Mouse (Mus musculus): ENCODE results near the gene Ank2.

Ank2 gene

DNA sequence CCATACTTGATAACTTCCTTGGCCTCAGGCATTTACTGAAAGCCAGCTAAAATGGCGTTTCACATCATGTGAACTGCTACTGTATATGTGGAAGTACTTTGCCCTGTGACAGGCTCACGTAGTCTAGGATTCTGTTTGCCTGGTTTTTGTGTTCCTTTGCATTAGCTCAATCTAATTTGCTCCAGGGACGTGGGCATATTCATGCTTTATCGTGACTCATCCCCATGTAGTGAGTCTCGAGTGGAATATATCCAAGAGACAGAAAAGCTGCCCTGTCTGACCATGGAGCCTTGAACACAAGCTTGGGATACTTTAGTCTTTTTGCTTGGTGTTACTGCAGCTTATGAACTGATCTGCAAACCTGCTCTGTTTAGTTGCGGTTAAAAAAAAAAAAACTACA lies 483.6 kb downstream of the Ank2 start:
- no peak for DNase-seq

DNA sequence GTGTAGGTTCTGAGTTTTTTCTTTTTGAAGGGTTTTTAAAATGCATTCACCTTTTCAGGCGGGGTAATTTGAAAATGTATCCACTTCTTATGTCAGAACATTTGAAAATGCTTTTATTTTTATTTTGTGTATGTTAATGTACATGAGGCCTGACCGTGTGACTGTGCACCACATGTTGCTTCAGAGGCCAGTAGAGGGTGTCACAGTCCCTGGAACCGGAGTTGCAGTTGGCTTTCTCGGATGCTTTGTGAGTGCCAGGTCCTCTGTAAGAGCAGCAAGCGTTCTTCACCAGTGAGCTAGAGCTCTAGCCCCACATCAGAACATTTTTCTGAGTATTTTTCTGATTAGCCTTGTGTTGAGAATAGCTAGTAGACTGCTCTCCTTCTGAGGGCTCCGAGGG lies 484.0 kb downstream of the Ank2 start:
- no peak for DNase-seq

GRCm38 (mm10) chr3:127013976-127014375 lies 485.2 kb downstream of the Ank2 start:
- no peak for DNase-seq

DNA sequence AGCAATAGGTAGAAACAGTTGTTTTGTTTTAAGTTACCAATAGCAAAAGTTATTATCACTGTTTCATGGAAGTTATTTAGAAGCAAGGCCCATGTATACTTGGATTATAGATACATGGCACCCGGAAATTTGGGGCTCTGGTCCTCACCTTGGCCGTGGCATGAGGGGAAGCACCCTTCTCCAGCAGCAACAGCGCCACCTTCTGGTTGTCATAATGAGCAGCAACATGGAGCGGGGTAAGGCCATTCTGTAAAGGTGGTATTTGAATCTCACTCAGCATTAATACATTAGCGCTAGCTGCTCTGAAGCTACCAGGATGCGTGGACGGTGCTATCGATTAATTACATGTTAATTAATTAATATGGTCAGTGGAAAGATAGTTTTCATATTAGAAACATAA lies 486.6 kb downstream of the Ank2 start:
- peak; percentile 57 for DNase-seq

DNA sequence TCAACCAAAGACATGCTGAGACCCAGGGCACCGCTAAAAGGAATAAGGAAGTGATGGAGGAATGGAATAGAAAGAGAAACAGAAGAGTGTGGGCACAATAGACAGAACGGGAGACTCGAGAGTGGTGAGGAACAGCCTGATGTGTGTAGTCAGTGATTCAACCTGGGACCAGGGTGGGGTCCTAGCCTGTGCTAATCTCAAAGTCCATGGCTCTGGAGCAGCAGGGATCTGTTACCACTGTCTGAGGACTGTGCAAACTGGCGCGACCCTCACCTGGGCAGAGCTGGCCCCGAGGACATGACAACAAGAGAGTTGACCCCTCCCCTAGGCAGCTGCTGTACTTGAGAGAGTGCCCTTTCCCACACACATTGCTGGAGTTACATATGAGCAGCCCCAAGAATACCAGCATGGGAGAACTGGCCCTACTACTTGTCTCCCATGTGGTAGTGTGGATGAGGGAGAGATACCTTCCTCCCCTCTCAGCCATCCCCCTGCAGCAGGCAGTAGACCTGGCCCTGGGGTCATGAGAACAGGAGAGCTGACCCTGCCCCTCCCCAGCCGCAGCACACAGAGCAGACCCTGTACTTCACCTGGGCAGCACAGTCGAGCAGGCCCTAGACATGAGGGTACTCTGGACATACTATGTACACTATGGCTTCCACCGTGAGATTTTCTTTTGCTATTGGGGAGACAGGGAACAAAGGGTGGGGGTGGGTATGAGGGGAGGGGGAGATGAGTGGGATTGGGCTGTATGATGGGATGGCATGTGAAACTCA lies 493.1 kb downstream of the Ank2 start:
- DNase-seq: no peak

DNA sequence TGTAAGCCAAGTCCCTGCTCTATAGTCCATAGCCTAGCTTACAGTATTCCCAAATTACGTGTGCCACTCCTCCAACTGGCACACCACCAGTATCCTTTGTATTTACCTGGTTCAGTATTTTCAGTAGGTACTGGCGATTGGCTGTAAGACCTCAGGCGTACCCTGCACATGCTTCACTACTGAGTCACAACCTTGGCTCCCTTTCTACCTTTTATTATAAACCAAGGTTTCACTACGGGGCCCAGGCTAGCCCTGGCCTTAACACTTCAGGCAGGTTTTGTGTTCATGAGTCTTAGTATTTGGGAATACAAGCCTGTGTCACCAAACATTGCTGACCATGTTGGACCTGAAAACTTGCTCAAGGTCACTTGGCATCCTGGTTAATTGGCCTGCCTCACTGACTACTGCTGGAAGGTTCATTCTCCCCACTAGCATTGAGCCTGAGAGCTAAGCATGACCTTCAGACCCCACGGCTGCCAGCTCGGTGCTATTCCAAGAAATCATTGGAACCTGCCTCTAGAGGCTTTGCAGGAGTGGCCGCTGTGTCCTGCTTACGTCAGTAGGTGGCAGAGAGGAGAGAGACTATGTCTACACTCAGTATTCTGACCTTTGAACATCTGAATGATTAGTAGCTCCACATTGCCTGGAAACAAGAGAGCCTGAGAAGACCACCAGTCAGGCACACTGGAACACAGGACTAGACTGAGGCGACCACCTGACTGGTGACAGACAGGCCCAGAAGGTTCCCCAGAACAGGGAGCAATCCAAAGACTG lies 494.1 kb downstream of the Ank2 start:
- DNase-seq: no peak

DNA sequence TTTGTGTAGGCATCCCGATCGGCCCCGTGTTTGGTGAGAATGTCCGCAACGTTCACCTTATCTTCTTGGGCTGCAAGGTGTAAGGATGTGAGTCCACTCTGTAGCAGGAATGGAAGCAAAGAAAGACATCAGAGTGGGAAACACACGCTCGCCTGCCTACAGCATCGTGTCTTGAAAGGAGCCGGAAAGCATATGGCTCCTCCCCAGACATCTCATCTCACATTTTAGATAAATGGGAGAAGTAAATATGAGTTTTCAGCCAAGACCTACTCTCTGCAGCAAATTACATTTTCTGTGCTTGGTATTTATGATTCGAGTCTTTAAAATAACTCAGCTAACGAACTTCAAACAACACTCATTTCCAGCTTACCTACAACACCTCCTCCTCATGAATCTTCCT lies 495.2 kb downstream of the Ank2 start:
- DNase-seq: no peak

- DNase-seq: no peak
Measured at GRCm38 (mm10) chr3:126998742-126999112, 500.4 kb downstream of the Ank2 start.

DNA sequence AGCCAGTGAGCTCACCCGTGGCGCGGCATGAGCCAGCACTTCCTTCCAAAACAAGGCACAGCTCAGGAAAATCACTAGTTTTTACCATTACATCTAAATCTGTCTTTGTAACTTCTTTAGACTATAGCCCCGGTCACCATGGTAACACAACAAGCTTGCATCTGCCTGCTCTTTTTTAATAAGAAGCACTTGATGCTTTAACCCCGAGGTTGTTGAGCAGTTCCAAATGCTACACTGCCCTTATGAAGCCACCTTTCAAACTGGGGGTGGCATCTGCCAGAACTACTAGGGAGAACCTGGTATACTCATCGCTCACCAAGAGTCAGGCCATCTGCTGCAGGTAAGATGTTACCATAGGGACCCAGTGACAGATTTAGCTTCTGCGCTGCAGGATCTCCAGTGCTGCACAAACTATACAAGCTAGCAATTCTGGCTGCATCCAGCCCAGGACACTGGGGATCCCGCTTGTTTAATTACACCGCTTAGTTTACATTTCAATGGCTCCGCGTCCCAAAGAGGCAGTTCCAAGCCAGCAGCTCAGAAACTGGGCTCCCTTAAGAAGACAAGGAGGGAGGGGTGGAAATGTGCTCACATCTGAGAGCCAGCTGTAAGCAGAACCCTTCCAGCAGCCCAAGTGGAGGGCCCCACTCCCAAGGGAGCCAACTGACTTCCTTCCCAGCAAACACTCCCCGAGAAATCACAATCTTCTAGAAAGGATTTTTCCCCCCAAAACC lies 501.0 kb downstream of the Ank2 start:
- no peak for DNase-seq

DNA sequence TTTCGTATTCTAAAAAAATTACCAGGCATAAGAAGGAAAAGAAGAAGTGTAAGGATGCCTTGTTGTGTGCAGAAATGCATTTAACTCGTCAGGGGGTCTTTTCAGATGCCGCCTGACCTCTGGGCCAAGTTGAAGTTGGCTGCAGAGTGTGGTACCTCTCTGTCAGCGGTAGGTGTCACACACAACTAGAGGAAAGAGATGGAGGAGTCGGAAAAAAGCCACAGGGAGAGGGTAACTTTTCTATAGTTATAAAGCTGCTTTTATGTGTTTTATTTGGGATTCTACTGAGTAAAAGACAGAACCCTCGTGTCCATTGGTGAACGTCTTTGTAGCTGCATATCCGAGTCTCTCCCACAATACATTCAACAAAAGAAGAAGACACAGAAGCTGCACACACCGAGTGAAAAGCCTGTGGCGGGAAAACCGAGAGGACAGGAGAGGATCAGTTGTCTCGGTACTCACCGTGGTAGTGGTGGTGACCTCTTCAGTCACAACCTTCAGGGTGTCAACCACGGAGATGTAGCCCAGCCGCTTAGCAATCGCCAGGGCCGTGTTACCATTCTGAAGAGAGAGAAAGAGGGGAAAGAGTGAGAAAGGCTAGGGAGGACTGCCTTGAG lies 501.7 kb downstream of the Ank2 start:
- no peak for DNase-seq

DNA sequence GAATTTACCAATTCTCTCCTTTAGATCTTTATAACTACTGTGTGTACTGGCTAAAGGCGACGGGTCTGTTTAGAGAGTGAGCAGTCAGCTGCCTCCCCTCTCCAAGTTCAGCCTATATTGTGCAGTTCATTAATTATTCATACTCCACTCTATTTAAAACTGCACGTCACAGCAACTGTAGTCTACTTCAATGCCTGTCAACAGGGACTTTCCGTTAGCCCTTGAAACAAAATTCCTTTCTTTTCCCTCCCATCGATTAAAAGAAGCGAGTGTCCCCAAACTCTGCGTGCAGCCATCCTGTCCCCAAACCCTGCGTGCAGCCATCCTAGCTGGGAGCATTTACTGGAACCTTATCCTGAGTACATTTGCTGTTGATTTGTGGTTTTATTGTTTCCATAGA lies 502.4 kb downstream of the Ank2 start:
- no peak for DNase-seq

GRCm38 (mm10) chr3:126995970-126996369 lies 503.2 kb downstream of the Ank2 start:
- DNase-seq: no peak

DNA sequence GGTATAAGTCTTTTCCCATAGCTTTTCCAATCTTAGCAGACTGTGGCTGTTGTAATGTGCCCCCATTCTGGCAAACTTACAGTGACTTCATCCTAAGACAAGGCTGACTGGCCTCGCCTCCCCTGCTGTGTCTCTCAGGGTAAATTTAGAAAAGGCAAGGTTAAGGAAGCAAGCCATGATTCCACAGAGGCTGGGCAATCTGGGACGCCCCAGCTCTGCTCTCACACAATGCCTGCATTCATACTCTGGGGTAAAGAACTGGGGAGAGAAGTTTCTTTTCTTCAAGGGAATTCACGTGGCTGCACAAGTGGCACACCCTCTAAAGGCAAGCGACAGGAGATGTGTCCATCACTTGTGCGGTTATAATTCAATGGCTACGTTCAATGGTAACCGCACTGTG lies 505.0 kb downstream of the Ank2 start:
- no peak for DNase-seq

DNA sequence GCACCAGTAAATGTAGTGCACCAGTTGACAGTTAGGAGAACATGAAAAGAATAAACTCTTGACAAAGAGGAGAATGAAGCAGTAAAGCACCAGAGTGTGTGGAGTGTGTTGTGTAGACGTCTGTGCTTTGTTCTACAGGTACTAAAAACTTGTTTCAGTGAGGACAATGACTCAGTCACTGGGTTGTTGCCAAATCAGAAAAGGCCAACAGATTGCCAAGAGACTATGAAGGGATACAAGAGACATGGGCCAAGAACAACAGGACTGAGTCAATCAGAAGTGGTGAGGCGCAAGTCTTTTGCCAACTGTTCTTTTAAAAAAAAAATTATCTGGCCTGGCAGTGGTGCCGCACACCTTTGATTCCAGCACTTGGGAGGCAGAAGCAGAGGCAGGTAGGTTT lies 509.2 kb downstream of the Ank2 start:
- DNase-seq: no peak

GRCm38 (mm10) chr3:126986687-126987086 lies 512.5 kb downstream of the Ank2 start:
- DNase-seq: no peak

DNA sequence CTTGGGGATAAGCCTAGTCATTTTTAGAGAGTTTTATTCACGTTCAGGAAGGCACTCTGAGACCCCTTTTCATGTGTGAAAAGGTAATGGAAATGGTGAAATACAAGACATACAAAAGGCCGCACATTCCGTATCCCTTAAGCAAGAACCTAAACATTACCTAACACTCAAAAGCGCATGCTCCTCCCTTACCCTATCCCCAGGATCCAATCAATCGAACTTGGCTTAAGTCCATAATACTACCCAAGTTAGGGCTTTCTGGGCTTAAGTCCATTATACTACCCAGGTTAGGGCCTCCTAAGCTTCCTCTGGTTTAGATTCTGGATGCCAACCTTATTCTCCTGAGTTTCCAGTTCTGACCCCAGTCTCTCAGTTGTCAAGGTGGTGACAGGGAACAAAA lies 516.3 kb downstream of the Ank2 start:
- DNase-seq: no peak

DNA sequence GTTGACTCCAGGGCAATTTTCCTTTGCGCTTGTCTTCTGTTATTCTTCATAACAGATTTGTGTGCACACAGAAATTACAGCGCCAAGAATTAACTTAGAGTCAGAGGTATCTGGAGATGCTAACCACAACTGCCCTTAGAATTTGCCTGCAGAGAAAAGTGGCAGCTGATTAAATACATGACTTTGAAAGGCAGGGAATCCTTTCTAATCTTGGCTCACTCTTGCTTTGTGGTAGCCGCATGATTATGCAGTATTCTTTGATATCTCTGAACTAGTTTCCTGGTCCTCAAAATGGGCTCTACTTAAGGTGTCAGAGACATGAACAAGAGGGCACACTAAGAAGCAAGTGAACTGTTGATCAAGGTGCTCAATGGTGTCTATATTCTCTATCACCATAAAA lies 518.0 kb downstream of the Ank2 start:
- DNase-seq: no peak

DNA sequence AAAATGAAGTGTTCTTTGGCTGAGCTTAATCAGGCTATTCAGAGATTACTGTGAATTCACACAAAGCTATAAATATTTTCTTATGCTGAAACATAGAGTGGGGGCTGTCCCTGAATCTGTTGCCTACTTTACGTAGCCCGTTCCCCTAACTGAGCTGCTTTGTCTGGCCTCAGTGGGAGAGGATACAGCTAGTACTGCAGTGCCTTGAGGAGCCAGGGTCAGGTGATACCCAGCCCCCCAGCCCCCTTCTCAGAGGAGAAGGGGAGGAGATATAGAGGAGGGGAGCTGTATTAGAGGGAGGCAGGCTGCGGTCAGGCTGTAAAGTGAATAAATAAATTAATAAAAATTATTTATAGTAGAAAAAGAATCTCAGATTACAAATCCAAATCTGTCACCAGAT lies 519.5 kb downstream of the Ank2 start:
- no peak for DNase-seq

DNA sequence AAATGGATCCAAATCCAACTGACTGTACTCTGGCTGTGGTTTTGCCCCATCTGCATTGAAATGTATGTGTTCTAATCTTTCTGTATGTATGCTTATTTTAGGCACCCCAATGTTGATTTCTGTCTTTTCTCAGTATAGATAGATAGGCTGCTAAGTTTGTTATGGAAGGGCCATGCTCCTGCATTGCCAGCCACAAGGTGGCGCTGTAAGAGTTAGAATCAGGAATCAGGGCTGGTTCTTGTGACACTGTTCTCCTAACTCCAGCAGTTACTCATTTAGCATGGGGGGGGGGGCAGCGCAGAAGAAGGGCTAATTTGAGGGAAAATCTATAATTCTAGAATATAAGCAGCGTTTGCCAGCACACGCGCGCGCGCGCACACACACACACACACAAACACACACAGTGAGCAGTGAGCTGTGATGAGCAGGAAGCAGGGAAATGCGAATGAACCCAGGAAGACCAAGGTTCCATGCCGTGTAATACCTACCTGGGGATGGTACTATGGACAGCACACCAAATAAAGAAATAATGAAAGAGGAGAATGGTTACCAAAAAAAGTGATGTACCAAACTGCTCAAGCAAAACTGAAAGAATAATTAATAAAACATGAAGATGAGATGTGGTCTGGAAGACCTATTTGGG lies 520.3 kb downstream of the Ank2 start:
- peak; percentile 77 for DNase-seq

DNA sequence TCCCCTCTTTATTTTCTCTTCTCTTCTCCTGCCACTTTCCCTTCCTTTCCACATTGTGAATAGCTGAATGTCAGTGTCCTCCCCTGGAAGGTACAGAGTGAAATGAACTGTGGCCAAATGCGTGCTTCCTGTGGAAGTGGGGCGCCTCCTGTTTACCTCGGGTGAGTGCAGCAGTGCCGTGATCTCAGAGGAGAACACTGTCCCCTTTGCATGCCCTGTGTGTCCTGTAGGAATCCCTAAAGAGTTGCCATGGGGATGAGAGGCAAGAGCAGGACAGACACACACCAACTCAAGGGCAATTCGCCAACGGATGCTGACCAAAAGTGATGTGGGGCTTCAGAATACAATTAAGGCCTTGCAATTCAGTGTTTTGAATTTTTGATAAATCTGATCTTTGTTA lies 521.8 kb downstream of the Ank2 start:
- no peak for DNase-seq

- DNase-seq: no peak
Measured at GRCm38 (mm10) chr3:126976793-126977192, 522.4 kb downstream of the Ank2 start.

DNA sequence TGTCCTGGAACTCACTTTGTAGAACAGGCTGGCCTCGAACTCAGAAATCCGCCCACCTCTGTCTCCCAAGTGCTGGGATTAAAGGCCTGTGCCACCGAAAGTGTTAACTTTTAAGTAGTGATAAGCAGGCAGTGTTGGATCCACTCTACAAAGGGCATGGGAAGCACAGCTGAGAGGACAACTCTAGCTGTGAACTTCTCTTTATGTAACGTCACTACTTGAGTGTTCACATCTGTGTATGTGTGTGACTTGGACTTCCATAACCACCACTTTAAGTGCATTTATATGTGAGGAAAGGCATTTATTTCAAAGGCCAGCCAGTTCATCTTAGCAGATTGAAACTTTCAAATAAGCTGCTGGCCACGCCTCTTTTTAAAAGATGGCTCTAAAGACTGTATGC lies 523.7 kb downstream of the Ank2 start:
- no peak for DNase-seq

DNA sequence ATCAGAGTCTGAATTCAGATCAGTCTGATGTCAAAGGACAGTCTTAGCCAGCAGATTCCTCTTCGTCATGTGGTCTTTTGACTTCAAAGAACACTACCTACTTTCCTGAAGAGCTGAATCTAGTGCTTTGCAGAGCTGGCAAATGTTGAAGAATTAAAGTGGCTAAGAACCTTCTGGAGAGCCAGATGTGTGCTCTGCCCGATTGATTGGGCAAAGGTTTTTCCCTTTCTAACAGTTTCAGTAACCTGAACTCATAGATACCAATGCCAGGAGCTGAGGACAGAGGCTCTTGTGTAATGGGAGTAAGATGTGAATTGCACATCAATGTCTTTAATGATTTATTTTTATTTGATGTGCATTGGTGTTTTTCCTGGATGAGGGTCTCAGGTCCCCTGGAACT lies 525.6 kb downstream of the Ank2 start:
- no peak for DNase-seq
